In the genomic region with DNA sequence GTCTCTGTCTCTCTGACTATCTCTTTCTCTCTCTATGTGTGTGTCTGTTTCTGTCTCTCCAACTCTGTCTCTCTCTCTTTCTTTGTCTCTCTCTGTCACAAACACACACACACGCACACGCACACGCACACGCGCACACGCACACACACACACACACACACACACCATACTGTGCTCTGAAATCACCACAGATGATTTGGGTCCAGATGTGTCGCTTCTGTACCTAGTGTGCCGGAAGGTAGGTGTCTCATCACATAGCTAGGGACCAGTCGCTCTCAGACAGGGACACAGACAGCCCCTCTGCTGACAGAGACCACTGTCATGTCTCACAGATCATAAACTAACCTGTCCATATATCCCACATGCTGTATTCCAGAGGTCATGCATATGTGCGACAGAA, we compare ENCODE assay signal across 22 mouse cellular contexts. TPM values are rescaled to one million over a fixed set of nuclear protein-coding genes. Genes with fewer than 3 reads are reported as not detected.
DNase-seq lines count a peak whose midpoint lies in the region; ATAC-seq and TF ChIP-seq lines count a peak whose summit lies in the region.
"Had no signal": no experiment of that assay in that cellular context is flagged by ENCODE, and none has a peak within 500 bp of the region (broad histone marks: within the 10 kb centered on the region; RNA-seq: fewer than 3 reads in every experiment).

No protein-coding gene starts in this region.

- H3K4me1 ChIP-seq in heart, embryonic 11.5 days (ENCODE audit: control insufficient read depth, insufficient read depth, low read length), result no peaks in the 10 kb centered on the region
- H3K4me1 ChIP-seq in megakaryocyte, embryonic 14.5 days, result peaks cover 77% of the 10 kb centered on the region
- H3K4me1 ChIP-seq in liver, embryonic 12.5 days, result peaks cover 25% of the 10 kb centered on the region
- H3K4me1 ChIP-seq in small intestine, adult 2 months (ENCODE audit: control insufficient read depth, insufficient read depth, insufficient read length, low read length), result no peaks in the 10 kb centered on the region
- H3K4me1 ChIP-seq in stomach, postnatal 0 days (replicated peaks; ENCODE audit: control insufficient read depth, insufficient read depth), result no peaks in the 10 kb centered on the region
- H3K4me1 ChIP-seq: midbrain, embryonic 15.5 days; neural tube, embryonic 12.5 days had no signal

- DNase-seq in heart, adult 11 months, result no peak
- DNase-seq in adrenal gland, postnatal 36 days, result no peak
- DNase-seq in stomach, postnatal 0 days (ENCODE audit: low spot score), result no peak
- DNase-seq: adrenal gland, postnatal 14 days; cerebellum, adult 18-20 months; cerebellum, postnatal 14 days; gastrocnemius, postnatal 25 days; kidney, adult 11 months; layer of hippocampus, adult 9-11 months; right cerebral cortex, postnatal 14 days; thymus, postnatal 25 days had no signal

- H3K4me3 ChIP-seq in heart, embryonic 11.5 days (ENCODE audit: low read depth, low read length), result no peak overlapping the region
- peak overlapping the region; percentile 91 for H3K4me3 ChIP-seq in megakaryocyte, embryonic 14.5 days (replicated peaks)
- H3K4me3 ChIP-seq in liver, embryonic 12.5 days, result peak overlapping the region; percentile 31; the same call in 1 of the 2 replicates
- H3K4me3 ChIP-seq in small intestine, adult 2 months (ENCODE audit: low read depth, low read length), result peak overlapping the region; percentile 22
- no peak overlapping the region for H3K4me3 ChIP-seq in stomach, postnatal 0 days (ENCODE audit: low read depth, low read length)
- H3K4me3 ChIP-seq: forebrain, embryonic 10.5 days; midbrain, embryonic 15.5 days; neural tube, embryonic 12.5 days had no signal

- H3K27ac ChIP-seq in heart, embryonic 11.5 days (ENCODE audit: low read depth, low read length), result no peak overlapping the region
- H3K27ac ChIP-seq in liver, embryonic 12.5 days, result no peak overlapping the region
- no peak overlapping the region for H3K27ac ChIP-seq in small intestine, adult 2 months (ENCODE audit: insufficient read depth, low read depth, low read length)
- no peak overlapping the region for H3K27ac ChIP-seq in stomach, postnatal 0 days (replicated peaks)
- H3K27ac ChIP-seq: kidney, postnatal 0 days; midbrain, embryonic 15.5 days; neural tube, embryonic 12.5 days had no signal

- no peak for TF ChIP-seq POLR2A in small intestine, adult 2 months (IDR thresholded peaks at IDR 0.05; ENCODE audit: low read depth, low read length)

- WGBS in heart, embryonic 11.5 days (ENCODE audit: insufficient replicate concordance), result 88% methylated on average over 10 of the region's 10 CpGs
- WGBS in liver, embryonic 12.5 days (ENCODE audit: insufficient replicate concordance), result 73% methylated on average over 10 of the region's 10 CpGs
- 85% methylated on average over 10 of the region's 10 CpGs for WGBS in small intestine, adult 2 months
- 93% methylated on average over 10 of the region's 10 CpGs for WGBS in stomach, postnatal 0 days

- no peak for ATAC-seq in heart, embryonic 11.5 days (replicated peaks; ENCODE audit: insufficient number of reproducible peaks, low FRiP score, low TSS enrichment)
- ATAC-seq in megakaryocyte, adult 5-6 weeks (ENCODE audit: poor library complexity, severe bottlenecking), result no peak
- no peak for ATAC-seq in liver, embryonic 12.5 days
- no peak for ATAC-seq in stomach, postnatal 0 days (ENCODE audit: low FRiP score, low TSS enrichment)
- ATAC-seq: activated CD4-positive, CD25-positive, alpha-beta regulatory T cell, adult 4 months; forebrain, embryonic 16.5 days; midbrain, embryonic 15.5 days had no signal

- peak overlapping the region; percentile 19; the same call in 1 of the 2 replicates for H3K4me2 ChIP-seq in heart, embryonic 11.5 days
- H3K4me2 ChIP-seq in liver, embryonic 12.5 days, result peak overlapping the region; percentile 27; the same call in 1 of the 2 replicates
- no peak overlapping the region for H3K4me2 ChIP-seq in stomach, postnatal 0 days (replicated peaks; ENCODE audit: low read depth)
- H3K4me2 ChIP-seq: midbrain, embryonic 15.5 days; neural tube, embryonic 12.5 days had no signal

- no peak for TF ChIP-seq CTCF in small intestine, adult 2 months (IDR thresholded peaks at IDR 0.05; ENCODE audit: extremely low read depth, insufficient read length, insufficient replicate concordance, low read depth, low read length)
- TF ChIP-seq CTCF in stomach, postnatal 0 days (IDR thresholded peaks at IDR 0.05; ENCODE audit: low read depth), result no peak

- H3K36me3 ChIP-seq in heart, embryonic 11.5 days (ENCODE audit: control insufficient read depth, insufficient read depth, low read length), result no peaks in the 10 kb centered on the region
- H3K36me3 ChIP-seq in megakaryocyte, embryonic 14.5 days (replicated peaks; ENCODE audit: low read length), result peaks cover 15% of the 10 kb centered on the region
- no peaks in the 10 kb centered on the region for H3K36me3 ChIP-seq in liver, embryonic 12.5 days
- H3K36me3 ChIP-seq in small intestine, adult 2 months (ENCODE audit: control insufficient read depth, insufficient read depth, low read length), result no peaks in the 10 kb centered on the region
- H3K36me3 ChIP-seq in stomach, postnatal 0 days (ENCODE audit: control insufficient read depth, insufficient read depth, low read length), result no peaks in the 10 kb centered on the region
- H3K36me3 ChIP-seq: forebrain, embryonic 10.5 days; midbrain, embryonic 15.5 days; neural tube, embryonic 12.5 days had no signal

- no peaks in the 10 kb centered on the region for H3K27me3 ChIP-seq in heart, embryonic 11.5 days (ENCODE audit: control insufficient read depth, insufficient read depth, low read length)
- H3K27me3 ChIP-seq in megakaryocyte, embryonic 14.5 days (replicated peaks), result peaks cover 2% of the 10 kb centered on the region
- H3K27me3 ChIP-seq in liver, embryonic 12.5 days (replicated peaks), result peaks cover 7% of the 10 kb centered on the region; the same call in 1 of the 2 replicates
- H3K27me3 ChIP-seq in small intestine, adult 2 months (ENCODE audit: control insufficient read depth, insufficient read depth, low read length), result no peaks in the 10 kb centered on the region
- no peaks in the 10 kb centered on the region for H3K27me3 ChIP-seq in stomach, postnatal 0 days (ENCODE audit: control insufficient read depth, insufficient read depth, low read length)
- H3K27me3 ChIP-seq: midbrain, embryonic 15.5 days; neural tube, embryonic 12.5 days had no signal

- no peak overlapping the region; the same call in 1 of the 2 replicates for H3K9ac ChIP-seq in heart, embryonic 11.5 days (ENCODE audit: low read depth, low read length)
- no peak overlapping the region for H3K9ac ChIP-seq in liver, embryonic 12.5 days
- no peak overlapping the region for H3K9ac ChIP-seq in stomach, postnatal 0 days (ENCODE audit: low read length)
- H3K9ac ChIP-seq: midbrain, embryonic 15.5 days; neural tube, embryonic 12.5 days had no signal

- H3K9me3 ChIP-seq in heart, embryonic 11.5 days (replicated peaks; ENCODE audit: control insufficient read depth, low read length), result no peaks in the 10 kb centered on the region
- no peaks in the 10 kb centered on the region for H3K9me3 ChIP-seq in megakaryocyte, embryonic 14.5 days
- no peaks in the 10 kb centered on the region for H3K9me3 ChIP-seq in liver, embryonic 12.5 days (replicated peaks)
- H3K9me3 ChIP-seq in stomach, postnatal 0 days (ENCODE audit: control insufficient read depth, low read length), result no peaks in the 10 kb centered on the region
- H3K9me3 ChIP-seq: forebrain, embryonic 10.5 days; midbrain, embryonic 15.5 days; neural tube, embryonic 12.5 days had no signal

- no peak for TF ChIP-seq EP300 in stomach, postnatal 0 days (optimal IDR thresholded peaks at IDR 0.05)

RNA-seq across cellular contexts. Expression of gene Csf2rb, which starts 1.2 kb away (rescaled TPM):
- polyA plus RNA-seq in heart, embryonic 11.5 days (2014; fragmentation: Nextera tagmentation; extraction: Ambion mirVana), result 6.5 and 6.6 TPM in 2 replicates
- 80.6 and 123 TPM in 2 replicates for polyA plus RNA-seq in megakaryocyte, embryonic 14.5 days (2012; ENCODE audit: insufficient read depth, low replicate concordance)
- total RNA-seq in megakaryocyte, adult 5-6 weeks (2015), result 149 and 170 TPM in 2 replicates
- 140 and 184 TPM in 2 replicates for total RNA-seq in megakaryocyte, adult 5-6 weeks (2017)
- polyA plus RNA-seq in liver, embryonic 12.5 days (2016; fragmentation: Nextera tagmentation; extraction: Ambion mirVana), result 3.6 and 3.9 TPM in 2 replicates
- 8.9 and 9.1 TPM in 2 replicates for polyA plus RNA-seq in small intestine, adult 2 months (2012; rRNA removed)
- 1 to 10 TPM; 2.7 to 5.9 TPM for total RNA-seq in adrenal gland, postnatal 36 days (2021)
- 0.99 and 1.0 TPM in 2 replicates for polyA plus RNA-seq in stomach, postnatal 0 days (2015; fragmentation: Nextera tagmentation; extraction: Ambion mirVana)

RNA-seq across cellular contexts. Expression of gene Csf2rb2, which starts 21.2 kb away (rescaled TPM):
- 0.80 and 1.00 TPM in 2 replicates for polyA plus RNA-seq in heart, embryonic 11.5 days (2014; fragmentation: Nextera tagmentation; extraction: Ambion mirVana)
- 47.0 and 75.8 TPM in 2 replicates for polyA plus RNA-seq in megakaryocyte, embryonic 14.5 days (2012; ENCODE audit: insufficient read depth, low replicate concordance)
- 34.0 and 38.5 TPM in 2 replicates for total RNA-seq in megakaryocyte, adult 5-6 weeks (2015)
- 8.2 and 12.2 TPM in 2 replicates for total RNA-seq in megakaryocyte, adult 5-6 weeks (2017)
- polyA plus RNA-seq in liver, embryonic 12.5 days (2016; fragmentation: Nextera tagmentation; extraction: Ambion mirVana), result 0.79 and 1.0 TPM in 2 replicates
- 2.4 and 3.5 TPM in 2 replicates for polyA plus RNA-seq in small intestine, adult 2 months (2012; rRNA removed)
- total RNA-seq in adrenal gland, postnatal 36 days (2021), result under 1 TPM; 0.36 to 0.93 TPM
- polyA plus RNA-seq in stomach, postnatal 0 days (2015; fragmentation: Nextera tagmentation; extraction: Ambion mirVana), result 0.17 and 0.24 TPM in 2 replicates
- polyA plus RNA-seq: activated CD4-positive, CD25-positive, alpha-beta regulatory T cell, adult 4 months had no signal

Comparison
In these comparisons a context has a peak if more than half of its experiments do, and no peak if none do; other contexts are left out.
1. H3K4me3 ChIP-seq: peak in megakaryocyte, embryonic 14.5 days (single experiment), liver, embryonic 12.5 days (single experiment) and small intestine, adult 2 months (single experiment); none in heart, embryonic 11.5 days (single experiment) and stomach, postnatal 0 days (single experiment).
2. RNA of gene Csf2rb2, which starts 21.2 kb away (polyA plus RNA-seq): 47.0 to 75.8 TPM in megakaryocyte, embryonic 14.5 days; 2.4 to 3.5 TPM in small intestine, adult 2 months, 0.79 to 1.0 TPM in liver, embryonic 12.5 days, 0.80 to 1.00 TPM in heart, embryonic 11.5 days and 0.17 to 0.24 TPM in stomach, postnatal 0 days; every median in the first group is over 10 times any median in the second.